Mouse (Mus musculus) testis, adult 2 months (tissue): Measurements from ENCODE around the gene Gal.

ENCODE experiments used
- CTCF ChIP-seq: fragments of 200-500 bp; IDR thresholded peaks from 2 replicates; pipeline ENCODE4 v1.5.1; 2012; ENCODE audit warnings: low read depth, mild to moderate bottlenecking, inconsistent platforms, low read length, moderate library complexity; ENCODE audit not compliant: control insufficient read depth, insufficient read depth, insufficient replicate concordance
- POLR2A ChIP-seq: fragments of 200-500 bp; IDR thresholded peaks from 2 replicates; pipeline ENCODE4 v1.6.1; 2012; ENCODE audit warnings: low read depth, mild to moderate bottlenecking, inconsistent platforms, low read length, moderate library complexity; ENCODE audit not compliant: control insufficient read depth

GRCm38 (mm10) chr19:3431066-3431465, 16.7 kb upstream of the Gal start:
- TF ChIP-seq CTCF (no peak), POLR2A (no peak)
